Mouse (Mus musculus) G1E-ER4 (cell line): ENCODE results near the gene Cc2d1b. TPM values are rescaled to one million over a fixed set of nuclear protein-coding genes. Genes with fewer than 3 reads are reported as not detected.

ENCODE experiments used
- GATA1 ChIP-seq: IDR thresholded peaks from one replicate; pipeline ENCODE4 v1.8.0; 2012; ENCODE audit warnings: low read length, inconsistent platforms
- polyA plus RNA-seq: library from polyadenylated mRNA; stranded (reverse); fragments of >175 nt; gene quantifications from 2 replicates; pipeline ENCODE4 v1.2.3, GENCODE M21; 2012

Gene Cc2d1b
- 86.1 and 94.6 TPM in 2 replicates for polyA plus RNA-seq

- no peak for TF ChIP-seq GATA1
Observed at GRCm38 (mm10) chr4:108619587-108620341, at the start of gene Cc2d1b. Gene Cc2d1b, plus strand, starts transcription at chr4:108619940.

GRCm38 (mm10) chr4:108572644-108573043 lies 47.1 kb upstream of the Cc2d1b start:
- no peak for TF ChIP-seq GATA1

- no peak for TF ChIP-seq GATA1
Observed at GRCm38 (mm10) chr4:108578840-108579742, 40.6 kb upstream of the Cc2d1b start, which contains the start of the genes Prpf38a and Orc1. Gene Prpf38a, minus strand, starts transcription at chr4:108579336. Gene Orc1, plus strand, starts transcription at chr4:108579423.

- no peak for TF ChIP-seq GATA1
Observed at GRCm38 (mm10) chr4:108579743-108580411, 39.9 kb upstream of the Cc2d1b start.

GRCm38 (mm10) chr4:108593376-108593775 lies 26.4 kb upstream of the Cc2d1b start:
- no peak for TF ChIP-seq GATA1

- TF ChIP-seq GATA1 = no peak
Observed at GRCm38 (mm10) chr4:108595785-108596184, 24.0 kb upstream of the Cc2d1b start.

GRCm38 (mm10) chr4:108598306-108598705 lies 21.4 kb upstream of the Cc2d1b start:
- no peak for TF ChIP-seq GATA1

- no peak for TF ChIP-seq GATA1
Observed at GRCm38 (mm10) chr4:108601870-108602269, 17.9 kb upstream of the Cc2d1b start.

GRCm38 (mm10) chr4:108608651-108609050 lies 11.1 kb upstream of the Cc2d1b start:
- no peak for TF ChIP-seq GATA1

GRCm38 (mm10) chr4:108610935-108611334 lies 8.8 kb upstream of the Cc2d1b start:
- no peak for TF ChIP-seq GATA1

GRCm38 (mm10) chr4:108618586-108618985 lies 1.2 kb upstream of the Cc2d1b start:
- no peak for TF ChIP-seq GATA1

- no peak for TF ChIP-seq GATA1
Observed at GRCm38 (mm10) chr4:108619165-108619564, 575 bp upstream of the Cc2d1b start.

GRCm38 (mm10) chr4:108620536-108620935 lies 796 bp downstream of the Cc2d1b start:
- TF ChIP-seq GATA1 = no peak

GRCm38 (mm10) chr4:108621504-108621903 lies 1.8 kb downstream of the Cc2d1b start:
- TF ChIP-seq GATA1 = no peak

- no peak for TF ChIP-seq GATA1
Observed at GRCm38 (mm10) chr4:108627066-108627465, 7.3 kb downstream of the Cc2d1b start.
